Mouse (Mus musculus) layer of hippocampus, adult 2 months (tissue): ENCODE measurements at regions not wholly inside any gene's neighbourhood (a gene's known extent, or its start where the extent isn't known, plus 50 kb on each side); places are given as distances from the start of the nearest gene placed in this dataset.

ENCODE experiments used
- DNase-seq, 2 experiments: peaks; one replicate each; pipeline ENCODE4 v3.0.0; 2022; ENCODE audit warnings: low spot score in 2 of 2
- H3K27ac ChIP-seq: fragments of 200-600 bp; 2 replicates; pipeline ENCODE4 v1.8.1; 2022
- H3K4me3 ChIP-seq: fragments of 200-600 bp; 2 replicates; pipeline ENCODE4 v1.8.1; 2022; ENCODE audit warnings: mild to moderate bottlenecking
- CTCF ChIP-seq: fragments of 200-600 bp; conservative IDR thresholded peaks from 2 replicates; pipeline ENCODE4 v1.8.1; 2022; ENCODE audit warnings: antibody characterized with exemption, mild to moderate bottlenecking, moderate library complexity

DNA sequence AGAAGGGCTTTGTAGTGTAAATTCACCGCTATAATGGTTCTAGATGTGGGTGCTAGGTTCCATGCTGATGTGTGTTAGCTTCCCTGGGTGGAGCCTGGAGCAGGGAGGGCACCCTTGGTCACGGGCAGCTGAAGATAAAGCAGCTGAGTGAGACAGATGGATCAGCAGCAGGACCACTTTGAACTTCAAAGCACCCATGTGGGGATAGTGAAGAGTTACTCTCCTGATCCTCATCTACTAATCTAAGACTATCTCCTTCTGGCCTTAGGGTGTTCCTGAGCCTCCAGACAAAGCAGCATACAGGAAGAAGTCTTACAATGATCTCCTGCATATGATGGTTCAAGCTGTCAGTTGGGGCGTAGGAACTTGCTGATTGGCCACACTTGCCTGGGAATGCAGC, 107.1 kb upstream of the Lifr start:
- TF ChIP-seq CTCF = no peak
- no peak for DNase-seq
- no peak overlapping the region for H3K4me3 ChIP-seq
- H3K27ac ChIP-seq = no peak overlapping the region

- peak; percentile 55 to 80 for DNase-seq
- peak; percentile 33; the same call in 1 of the 2 replicates for TF ChIP-seq CTCF
- H3K4me3 ChIP-seq = no peak overlapping the region
- peak overlapping the region; percentile 79 for H3K27ac ChIP-seq
Measured at GRCm38 (mm10) chr15:6988187-6988586, 102.2 kb upstream of the Lifr start.

- no peak for DNase-seq
- H3K27ac ChIP-seq = peak overlapping the region; percentile 79
- H3K4me3 ChIP-seq = no peak overlapping the region
- no peak for TF ChIP-seq CTCF
Measured at GRCm38 (mm10) chr15:6989094-6989493, 101.3 kb upstream of the Lifr start.

DNA sequence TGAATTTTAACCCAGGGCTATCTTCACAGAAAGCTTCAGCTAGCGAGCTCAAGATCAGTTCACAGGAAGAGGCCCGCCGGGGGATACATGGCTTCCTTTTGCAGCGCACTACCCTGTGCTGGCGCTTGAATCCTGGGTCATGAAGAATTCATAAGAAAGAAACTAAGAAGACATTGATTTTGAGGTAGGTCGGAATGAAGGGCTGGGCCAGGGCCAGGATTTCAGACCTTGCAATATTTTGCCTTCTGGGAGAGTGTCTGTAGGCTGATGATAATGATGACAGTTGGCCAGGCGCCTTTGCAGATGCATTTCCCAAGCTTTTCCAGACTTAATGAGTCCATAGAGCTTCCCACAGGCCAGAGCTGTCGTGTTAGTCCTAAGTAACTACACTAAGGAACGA, 97.2 kb upstream of the Lifr start:
- H3K4me3 ChIP-seq = no peak overlapping the region
- no peak overlapping the region for H3K27ac ChIP-seq
- no peak for DNase-seq
- TF ChIP-seq CTCF = no peak

DNA sequence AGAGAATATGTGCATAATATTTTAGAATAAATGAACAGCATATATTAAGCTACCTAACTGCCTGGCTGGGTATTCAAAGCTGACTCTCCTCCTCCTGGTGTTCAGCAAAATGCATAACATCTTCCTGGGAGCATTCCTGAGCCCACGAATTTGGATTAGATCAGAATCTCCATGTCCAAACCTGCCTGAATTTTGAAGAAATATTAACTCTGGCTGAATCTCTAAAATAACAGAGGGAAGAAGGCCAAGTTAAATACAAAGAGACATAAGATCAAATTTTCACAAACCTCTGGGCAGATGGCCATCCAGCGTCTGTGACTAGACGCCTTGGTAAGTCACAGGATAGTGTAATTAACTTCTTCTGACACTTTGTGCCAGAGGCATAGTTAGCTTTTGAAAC, 95.2 kb upstream of the Lifr start:
- H3K27ac ChIP-seq = no peak overlapping the region
- TF ChIP-seq CTCF = no peak
- H3K4me3 ChIP-seq = no peak overlapping the region
- no peak for DNase-seq

DNA sequence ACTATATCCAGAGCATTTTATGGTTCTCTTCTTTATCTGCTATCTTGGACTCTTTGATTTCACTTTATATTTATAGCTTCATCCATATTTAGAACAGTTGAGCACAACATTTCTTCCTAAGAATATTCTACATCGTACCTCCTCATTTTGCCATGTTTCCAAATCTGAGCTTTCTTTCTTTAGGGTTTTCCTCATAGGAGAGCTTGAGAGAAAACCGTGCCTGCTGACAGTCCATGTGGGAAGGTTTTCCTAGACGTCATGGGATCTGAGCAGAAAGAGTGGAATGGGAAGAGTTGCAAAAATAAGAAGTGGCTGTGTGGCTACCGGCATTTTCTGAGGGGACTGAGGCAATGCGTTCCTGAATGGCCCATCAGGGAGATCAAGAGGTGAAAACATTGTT, 92.5 kb upstream of the Lifr start:
- TF ChIP-seq CTCF = no peak
- no peak overlapping the region for H3K4me3 ChIP-seq
- DNase-seq = no peak
- no peak overlapping the region for H3K27ac ChIP-seq

DNA sequence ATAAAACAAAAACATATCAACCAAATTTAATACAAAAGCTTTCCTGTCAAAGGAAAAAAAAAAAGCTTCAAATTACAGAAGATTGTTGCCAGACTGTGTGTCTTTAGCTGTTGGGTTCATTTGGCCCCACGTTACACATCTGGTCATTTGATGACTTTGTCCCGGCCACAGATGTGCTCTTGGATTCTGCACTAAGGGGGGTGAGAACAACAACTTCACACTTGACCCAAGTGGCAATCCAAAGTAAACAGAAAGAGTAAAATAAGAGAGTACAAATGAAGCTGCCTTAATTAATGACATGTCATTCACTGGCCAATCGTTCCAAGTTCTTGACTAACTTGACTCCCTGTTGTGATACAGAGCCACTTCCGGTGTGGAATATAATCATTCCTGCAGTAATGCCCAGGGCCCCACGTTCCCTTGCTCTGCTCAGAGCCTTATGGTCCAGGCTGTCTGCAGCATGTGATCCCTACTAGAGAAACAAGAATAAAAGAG, 91.8 kb upstream of the Lifr start:
- DNase-seq = no peak
- Histone ChIP-seq H3K4me3 (no peak overlapping the region), H3K27ac (no peak overlapping the region)
- no peak for TF ChIP-seq CTCF

- no peak for TF ChIP-seq CTCF
- DNase-seq = no peak
- Histone ChIP-seq H3K27ac (no peak overlapping the region), H3K4me3 (no peak overlapping the region)
Measured at GRCm38 (mm10) chr15:6999667-7000066, 90.7 kb upstream of the Lifr start.

GRCm38 (mm10) chr15:7002226-7002625, 88.2 kb upstream of the Lifr start:
- H3K4me3 ChIP-seq = no peak overlapping the region
- no peak for TF ChIP-seq CTCF
- H3K27ac ChIP-seq = no peak overlapping the region
- DNase-seq = no peak

GRCm38 (mm10) chr15:7003311-7003710, 87.1 kb upstream of the Lifr start:
- no peak for DNase-seq
- Histone ChIP-seq H3K27ac (no peak overlapping the region), H3K4me3 (no peak overlapping the region)
- TF ChIP-seq CTCF = no peak

- DNase-seq = peak in 1 of 2 experiments; percentile 20
- Histone ChIP-seq H3K4me3 (no peak overlapping the region), H3K27ac (peak overlapping the region; percentile 19; the same call in 1 of the 2 replicates)
- TF ChIP-seq CTCF = no peak
Measured at GRCm38 (mm10) chr15:7005142-7005541, 85.3 kb upstream of the Lifr start.

- H3K27ac ChIP-seq = no peak overlapping the region
- no peak for DNase-seq
- TF ChIP-seq CTCF = no peak
- H3K4me3 ChIP-seq = no peak overlapping the region
Measured at GRCm38 (mm10) chr15:7006271-7006670, 84.1 kb upstream of the Lifr start.

GRCm38 (mm10) chr15:7008725-7009380, 81.6 kb upstream of the Lifr start:
- no peak for DNase-seq
- Histone ChIP-seq H3K4me3 (no peak overlapping the region), H3K27ac (no peak overlapping the region)
- TF ChIP-seq CTCF = no peak

DNA sequence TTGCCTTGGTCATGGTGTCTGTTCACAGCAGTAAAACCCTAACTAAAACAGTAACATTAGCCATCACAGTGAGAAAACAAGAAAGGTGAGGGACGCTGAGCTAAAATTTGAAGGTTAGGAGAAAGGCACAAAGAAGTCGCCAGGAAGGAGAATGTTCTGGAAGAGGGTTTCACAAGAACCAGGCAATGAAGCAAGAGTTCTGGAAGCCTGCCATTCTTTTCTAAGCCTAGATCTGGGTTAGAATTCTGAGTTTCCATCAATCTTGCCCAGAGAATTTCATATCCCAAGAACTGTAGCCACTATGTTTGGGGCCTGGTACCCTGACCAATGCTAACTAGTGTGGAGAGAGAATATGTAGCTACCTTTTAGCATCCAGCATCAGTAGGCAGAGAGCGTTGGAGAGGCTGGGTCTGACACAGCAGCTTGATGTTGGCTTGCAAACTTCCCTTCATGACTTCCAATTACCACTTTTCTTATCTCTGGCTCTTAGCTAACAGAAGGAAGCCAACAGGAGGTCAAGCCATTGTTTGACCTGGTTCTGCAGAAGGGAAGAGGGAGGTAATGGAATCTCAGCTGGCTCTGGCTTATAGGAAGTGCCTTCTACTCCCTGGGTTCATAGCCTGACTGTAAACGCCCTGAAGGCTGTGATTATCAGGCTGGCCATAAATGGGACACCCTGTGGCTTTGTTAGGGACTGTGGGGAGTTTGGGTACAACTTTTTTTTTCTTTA, 79.3 kb upstream of the Lifr start:
- DNase-seq = no peak
- Histone ChIP-seq H3K4me3 (no peak overlapping the region), H3K27ac (no peak overlapping the region)
- no peak for TF ChIP-seq CTCF
